In the genomic region with DNA sequence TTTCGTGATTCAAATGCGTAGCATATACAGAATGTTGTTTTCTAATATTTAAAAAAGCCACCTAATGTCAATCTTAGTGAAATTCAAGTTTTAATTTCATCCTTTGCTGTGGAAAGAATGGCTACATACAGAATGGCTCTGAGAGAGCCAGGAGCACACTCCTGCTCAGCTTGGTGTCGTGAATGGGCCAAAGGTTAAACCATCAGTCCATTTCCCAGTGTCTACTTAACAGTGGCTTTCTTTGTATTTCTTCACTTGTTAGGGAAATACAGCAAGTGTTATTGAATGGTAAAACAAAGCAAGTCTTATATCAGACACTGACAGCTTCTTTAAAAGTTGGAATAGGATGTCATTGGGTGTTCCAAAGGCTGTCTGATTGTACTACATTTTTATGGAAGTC, we compare ENCODE assay signal across 24 mouse cellular contexts.
DNase-seq lines count a peak whose midpoint lies in the region; TF ChIP-seq lines count a peak whose summit lies in the region.
"Had no signal": no experiment of that assay in that cellular context is flagged by ENCODE, and none has a peak within 500 bp of the region (broad histone marks: within the 10 kb centered on the region; RNA-seq: fewer than 3 reads in every experiment).

No protein-coding gene starts in this region.

- no peak overlapping the region for H3K4me3 ChIP-seq in liver, adult 2 months (ENCODE audit: insufficient read depth, low read depth, low read length)
- no peak overlapping the region for H3K4me3 ChIP-seq in thymus, adult 2 months (ENCODE audit: control insufficient read depth, insufficient read depth, low read length)
- H3K4me3 ChIP-seq: embryonic facial prominence, embryonic 12.5 days; heart, embryonic 15.5 days; hindbrain, embryonic 15.5 days; limb, embryonic 12.5 days; liver, embryonic 12.5 days; megakaryocyte, embryonic 14.5 days; midbrain, embryonic 13.5 days had no signal

- H3K4me1 ChIP-seq in liver, adult 2 months (ENCODE audit: control insufficient read depth, insufficient read depth, low read length): peaks cover 9% of the 10 kb centered on the region; the same call in 1 of the 2 replicates
- H3K4me1 ChIP-seq in thymus, adult 2 months (replicated peaks; ENCODE audit: control insufficient read depth, insufficient read depth, low read length): no peaks in the 10 kb centered on the region
- H3K4me1 ChIP-seq: limb, embryonic 12.5 days had no signal

- H3K27ac ChIP-seq in liver, adult 2 months (replicated peaks; ENCODE audit: insufficient read depth, low read depth, low read length): no peak overlapping the region
- H3K27ac ChIP-seq in thymus, adult 2 months (ENCODE audit: control insufficient read depth, insufficient read depth, low read length): no peak overlapping the region
- H3K27ac ChIP-seq: embryonic facial prominence, embryonic 12.5 days; heart, embryonic 15.5 days; hindbrain, embryonic 15.5 days; limb, embryonic 12.5 days; liver, embryonic 12.5 days; midbrain, embryonic 13.5 days had no signal

- no peak for TF ChIP-seq POLR2A in liver, adult 2 months (IDR thresholded peaks at IDR 0.05; ENCODE audit: extremely low read depth, insufficient read depth, low read length)
- no peak for TF ChIP-seq POLR2A in thymus, adult 2 months (IDR thresholded peaks at IDR 0.05; ENCODE audit: control insufficient read depth, extremely low read depth, insufficient read depth, low read length, poor library complexity)

- WGBS in liver, adult 2 months: 65% methylated on average over 3 of the region's 3 CpGs
- WGBS in thymus, adult 2 months: 86% methylated on average over 3 of the region's 3 CpGs

- H3K9ac ChIP-seq in liver, adult 2 months (ENCODE audit: low read depth, low read length): no peak overlapping the region
- H3K9ac ChIP-seq: embryonic facial prominence, embryonic 12.5 days; heart, embryonic 15.5 days; hindbrain, embryonic 15.5 days; limb, embryonic 12.5 days; liver, embryonic 12.5 days; liver, postnatal 0 days; midbrain, embryonic 13.5 days had no signal

- H3K79me2 ChIP-seq in liver, adult 2 months (ENCODE audit: control insufficient read depth, insufficient read depth, low read length): no peaks in the 10 kb centered on the region; the same call in 1 of the 2 replicates

- peak; percentile 59 for DNase-seq in liver, adult 2 months (ENCODE audit: extremely low read depth, low read depth, low spot score)
- DNase-seq in liver (no peak), R1 (ENCODE audit: low read depth, low spot score) (peak; percentile 1)
- DNase-seq in brain, adult 2 months (ENCODE audit: low read depth, low spot score): peak; percentile 16
- DNase-seq in embryo, embryonic 9.5 days (ENCODE audit: extremely low spot score): peak; percentile 23
- no peak for DNase-seq in adrenal gland, adult 8-10 months
- DNase-seq in thymus, adult 2 months: no peak
- DNase-seq: adrenal gland, postnatal 14 days; B cell, adult 2 months; cerebellum, adult 11-12 months; cerebellum, adult 9-11 months; gastrocnemius, postnatal 14 days; heart, postnatal 36 days; kidney, adult 18-20 months; kidney, postnatal 4 days; liver, postnatal 0 days; lung, postnatal 4 days had no signal

- no peak for TF ChIP-seq CTCF in liver, adult 2 months (IDR thresholded peaks at IDR 0.05; ENCODE audit: low read depth, low read length)
- no peak for TF ChIP-seq CTCF in thymus, adult 2 months (IDR thresholded peaks at IDR 0.05; ENCODE audit: borderline replicate concordance, control insufficient read depth, extremely low read depth, insufficient read depth, low read length, poor library complexity)

- no peaks in the 10 kb centered on the region for H3K27me3 ChIP-seq in liver, adult 2 months (ENCODE audit: control insufficient read depth, insufficient read depth, low read length)
- no peaks in the 10 kb centered on the region for H3K27me3 ChIP-seq in thymus, adult 2 months (ENCODE audit: control insufficient read depth, insufficient read depth, low read length)
- H3K27me3 ChIP-seq: embryonic facial prominence, embryonic 12.5 days; heart, embryonic 15.5 days; hindbrain, embryonic 15.5 days; limb, embryonic 12.5 days; liver, embryonic 12.5 days; megakaryocyte, embryonic 14.5 days; midbrain, embryonic 13.5 days had no signal

- no peaks in the 10 kb centered on the region; the same call in 1 of the 2 replicates for H3K36me3 ChIP-seq in liver, adult 2 months (ENCODE audit: control insufficient read depth, insufficient read depth, low read length)
- no peaks in the 10 kb centered on the region for H3K36me3 ChIP-seq in thymus, adult 2 months (ENCODE audit: control insufficient read depth, insufficient read depth, low read length)
- H3K36me3 ChIP-seq: embryonic facial prominence, embryonic 12.5 days; heart, embryonic 15.5 days; hindbrain, embryonic 15.5 days; midbrain, embryonic 13.5 days had no signal

Comparison
In these comparisons a context has a peak if more than half of its experiments do, and no peak if none do; other contexts are left out.
1. DNase-seq: peak in liver, adult 2 months (single experiment), R1 (single experiment), brain, adult 2 months (single experiment) and embryo, embryonic 9.5 days (single experiment); none in liver (single experiment), adrenal gland, adult 8-10 months (single experiment) and thymus, adult 2 months (single experiment).